Mouse (Mus musculus): ENCODE data around the gene Gm10053. TPM values are rescaled to one million over a fixed set of nuclear protein-coding genes. Genes with fewer than 3 reads are reported as not detected.

Gm10053 gene
- polyA plus RNA-seq, 1 experiment from 2014 or later: 825 TPM

- Histone ChIP-seq H3K4me2 (ENCODE audit: low read depth, low read length) (no peak overlapping the region), H3K9me3 (replicated peaks; ENCODE audit: control insufficient read depth, low read length) (no peaks in the 10 kb centered on the region; the same call in 1 of the 2 replicates), H3K36me3 (ENCODE audit: control insufficient read depth, insufficient read depth) (no peaks in the 10 kb centered on the region), H3K27ac (ENCODE audit: low read length) (no peak overlapping the region), H3K4me1 (ENCODE audit: control insufficient read depth, insufficient read depth, low read length) (no peaks in the 10 kb centered on the region; the same call in 1 of the 2 replicates), H3K27me3 (ENCODE audit: control insufficient read depth, insufficient read depth, low read length) (no peaks in the 10 kb centered on the region), H3K9ac (ENCODE audit: low read length) (no peak overlapping the region), H3K4me3 (ENCODE audit: low read length) (no peak overlapping the region)
- 76% methylated on average over 9 of the region's 9 CpGs for WGBS
- ATAC-seq (replicated peaks; ENCODE audit: extremely low read depth, insufficient read depth, low FRiP score): no peak
Observed at GRCm38 (mm10) chr19:24865436-24865835, 10.1 kb upstream of the Gm10053 start.

DNA sequence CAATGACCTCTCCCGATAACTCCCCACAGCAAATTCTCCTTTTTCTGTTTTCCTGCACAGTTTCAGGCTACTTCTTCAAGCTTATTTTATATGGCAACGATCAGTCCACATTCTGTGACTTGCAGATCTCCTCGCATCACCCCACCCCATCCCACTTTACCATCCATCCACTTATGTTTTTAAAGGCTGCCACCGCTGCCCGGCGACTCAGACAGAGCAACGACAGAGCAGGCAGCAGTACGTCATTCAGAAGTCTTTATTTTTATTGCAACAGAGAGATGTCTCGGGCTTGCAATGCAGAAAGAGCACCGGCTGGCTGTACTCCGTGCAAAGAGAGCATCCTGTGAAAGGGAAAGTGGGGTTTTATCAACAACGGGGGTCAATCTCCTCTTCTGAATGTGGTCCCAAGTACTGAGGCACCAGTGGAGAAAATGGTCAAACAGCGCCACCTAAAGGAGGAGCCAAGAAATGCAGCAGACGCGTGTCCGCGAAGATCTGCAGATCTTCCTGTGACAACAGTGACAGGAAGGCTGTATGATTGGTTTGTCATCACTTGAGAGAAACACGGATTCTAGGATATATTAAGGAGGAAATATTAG is 4.3 kb upstream of the Gm10053 start:
- 13% methylated on average over 18 of the region's 18 CpGs for WGBS
- Histone ChIP-seq H3K9ac (ENCODE audit: low read length) (peak overlapping the region; percentile 44; the same call in 1 of the 2 replicates), H3K27ac (ENCODE audit: low read length) (no peak overlapping the region), H3K27me3 (ENCODE audit: control insufficient read depth, insufficient read depth, low read length) (no peaks in the 10 kb centered on the region), H3K4me3 (ENCODE audit: low read length) (peak overlapping the region; percentile 50), H3K9me3 (replicated peaks; ENCODE audit: control insufficient read depth, low read length) (no peaks in the 10 kb centered on the region; the same call in 1 of the 2 replicates), H3K4me2 (ENCODE audit: low read depth, low read length) (peak overlapping the region; percentile 67), H3K36me3 (ENCODE audit: control insufficient read depth, insufficient read depth) (no peaks in the 10 kb centered on the region), H3K4me1 (ENCODE audit: control insufficient read depth, insufficient read depth, low read length) (no peaks in the 10 kb centered on the region)
- ATAC-seq (replicated peaks; ENCODE audit: extremely low read depth, insufficient read depth, low FRiP score): no peak

DNA sequence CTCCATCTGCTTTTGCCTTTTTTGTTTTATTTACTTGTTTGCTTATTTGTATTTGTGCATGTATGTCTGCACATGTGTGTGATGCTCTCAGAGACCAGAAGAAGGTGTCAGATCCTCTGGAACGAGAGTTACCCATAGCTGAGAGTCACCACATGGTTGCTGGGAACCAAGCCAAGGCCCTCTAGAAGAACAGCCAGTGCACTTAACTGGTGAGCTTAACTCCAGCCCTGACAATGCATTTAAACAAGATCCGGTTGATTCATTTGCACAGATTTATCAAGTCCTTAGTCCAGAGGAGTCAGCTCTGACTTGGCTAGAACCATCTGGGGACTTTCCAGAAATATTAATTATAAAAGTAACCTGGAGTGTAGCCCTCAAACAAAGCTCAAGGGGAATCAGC is 1.6 kb upstream of the Gm10053 start:
- peaks cover 5% of the 10 kb centered on the region; the same call in 1 of the 2 replicates for H3K9me3 ChIP-seq (replicated peaks; ENCODE audit: control insufficient read depth, low read length)
- no peak overlapping the region for H3K4me2 ChIP-seq (ENCODE audit: low read depth, low read length)
- H3K9ac ChIP-seq (ENCODE audit: low read length): no peak overlapping the region
- H3K27me3 ChIP-seq (ENCODE audit: control insufficient read depth, insufficient read depth, low read length): no peaks in the 10 kb centered on the region
- ATAC-seq (replicated peaks; ENCODE audit: extremely low read depth, insufficient read depth, low FRiP score): no peak; the same call in 1 of the 2 replicates
- no peak overlapping the region for H3K4me3 ChIP-seq (ENCODE audit: low read length)
- H3K36me3 ChIP-seq (ENCODE audit: control insufficient read depth, insufficient read depth): no peaks in the 10 kb centered on the region
- H3K4me1 ChIP-seq (ENCODE audit: control insufficient read depth, insufficient read depth, low read length): no peaks in the 10 kb centered on the region
- 20% methylated on average over 2 of the region's 2 CpGs for WGBS
- H3K27ac ChIP-seq (ENCODE audit: low read length): no peak overlapping the region

DNA sequence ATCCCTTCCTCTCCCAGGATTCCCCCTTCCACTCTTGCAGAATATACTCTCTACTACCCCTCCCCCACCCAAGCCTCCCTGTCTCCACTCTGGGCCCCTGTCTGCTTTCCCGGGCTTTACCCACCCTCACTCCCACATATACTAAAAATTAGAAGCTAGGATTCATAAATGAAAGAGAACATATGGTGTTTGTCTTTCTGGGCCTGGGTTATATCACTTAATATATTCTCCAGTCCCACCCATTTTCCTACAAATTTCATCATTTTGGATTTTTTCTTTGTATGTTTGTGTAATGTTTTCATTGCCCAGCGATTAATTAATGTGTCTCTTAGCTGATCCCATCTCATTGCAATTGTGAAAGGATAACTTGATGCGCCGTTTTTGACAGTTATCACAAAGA is 5.8 kb downstream of the Gm10053 start:
- H3K36me3 ChIP-seq (ENCODE audit: control insufficient read depth, insufficient read depth): no peaks in the 10 kb centered on the region
- ATAC-seq (replicated peaks; ENCODE audit: extremely low read depth, insufficient read depth, low FRiP score): no peak
- no peak overlapping the region for H3K27ac ChIP-seq (ENCODE audit: low read length)
- no peaks in the 10 kb centered on the region for H3K27me3 ChIP-seq (ENCODE audit: control insufficient read depth, insufficient read depth, low read length)
- H3K9me3 ChIP-seq (replicated peaks; ENCODE audit: control insufficient read depth, low read length): peaks cover 5% of the 10 kb centered on the region; the same call in 1 of the 2 replicates
- peaks cover 4% of the 10 kb centered on the region; the same call in 1 of the 2 replicates for H3K4me1 ChIP-seq (ENCODE audit: control insufficient read depth, insufficient read depth, low read length)
- no peak overlapping the region for H3K4me2 ChIP-seq (ENCODE audit: low read depth, low read length)
- H3K9ac ChIP-seq (ENCODE audit: low read length): no peak overlapping the region
- H3K4me3 ChIP-seq (ENCODE audit: low read length): no peak overlapping the region
- WGBS: 54% methylated on average over 4 of the region's 4 CpGs

- no peak; the same call in 1 of the 2 replicates for ATAC-seq (replicated peaks; ENCODE audit: extremely low read depth, insufficient read depth, low FRiP score)
- no peak overlapping the region for H3K9ac ChIP-seq (ENCODE audit: low read length)
- H3K4me1 ChIP-seq (ENCODE audit: control insufficient read depth, insufficient read depth, low read length): peaks cover 4% of the 10 kb centered on the region; the same call in 1 of the 2 replicates
- no peaks in the 10 kb centered on the region for H3K9me3 ChIP-seq (replicated peaks; ENCODE audit: control insufficient read depth, low read length)
- peak overlapping the region; percentile 20; the same call in 1 of the 2 replicates for H3K4me2 ChIP-seq (ENCODE audit: low read depth, low read length)
- H3K36me3 ChIP-seq (ENCODE audit: control insufficient read depth, insufficient read depth): no peaks in the 10 kb centered on the region
- H3K27ac ChIP-seq (ENCODE audit: low read length): no peak overlapping the region
- no peak overlapping the region for H3K4me3 ChIP-seq (ENCODE audit: low read length)
- H3K27me3 ChIP-seq (ENCODE audit: control insufficient read depth, insufficient read depth, low read length): no peaks in the 10 kb centered on the region
- WGBS: 6% methylated on average over 5 of the region's 5 CpGs
Observed at GRCm38 (mm10) chr19:24885504-24885903, 10.0 kb downstream of the Gm10053 start.

DNA sequence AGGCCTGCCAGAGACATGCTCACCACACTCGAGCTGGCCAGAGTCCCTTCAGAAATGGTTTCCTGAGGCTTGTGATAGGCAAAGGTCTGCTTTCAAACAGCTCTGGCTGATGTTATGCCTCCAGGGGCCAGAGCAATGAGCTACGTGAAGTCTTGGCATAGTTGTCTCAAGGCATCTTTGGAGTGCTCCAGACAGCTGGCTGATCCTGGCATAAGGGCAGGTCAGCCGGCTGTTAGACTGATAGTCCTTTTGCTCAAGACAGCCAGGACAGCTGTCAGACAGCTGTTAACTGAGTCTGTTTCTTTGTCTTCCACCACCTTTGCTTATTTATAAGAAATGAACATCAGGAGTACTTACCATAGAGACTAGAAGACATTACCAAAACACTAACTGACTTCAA is 11.4 kb downstream of the Gm10053 start:
- H3K27ac ChIP-seq (ENCODE audit: low read length): no peak overlapping the region
- H3K9ac ChIP-seq (ENCODE audit: low read length): no peak overlapping the region
- H3K9me3 ChIP-seq (replicated peaks; ENCODE audit: control insufficient read depth, low read length): no peaks in the 10 kb centered on the region
- ATAC-seq (replicated peaks; ENCODE audit: extremely low read depth, insufficient read depth, low FRiP score): no peak
- H3K4me1 ChIP-seq (ENCODE audit: control insufficient read depth, insufficient read depth, low read length): peaks cover 4% of the 10 kb centered on the region; the same call in 1 of the 2 replicates
- no peaks in the 10 kb centered on the region for H3K36me3 ChIP-seq (ENCODE audit: control insufficient read depth, insufficient read depth)
- WGBS: 64% methylated on average over 3 of the region's 3 CpGs
- H3K27me3 ChIP-seq (ENCODE audit: control insufficient read depth, insufficient read depth, low read length): no peaks in the 10 kb centered on the region; the same call in 1 of the 2 replicates
- H3K4me3 ChIP-seq (ENCODE audit: low read length): no peak overlapping the region
- no peak overlapping the region for H3K4me2 ChIP-seq (ENCODE audit: low read depth, low read length)

- WGBS: 25% methylated on average over 4 of the region's 4 CpGs
- Histone ChIP-seq H3K4me3 (ENCODE audit: low read length) (no peak overlapping the region), H3K36me3 (ENCODE audit: control insufficient read depth, insufficient read depth) (no peaks in the 10 kb centered on the region), H3K4me1 (ENCODE audit: control insufficient read depth, insufficient read depth, low read length) (peaks cover 24% of the 10 kb centered on the region), H3K4me2 (ENCODE audit: low read depth, low read length) (no peak overlapping the region), H3K9ac (ENCODE audit: low read length) (no peak overlapping the region), H3K27me3 (ENCODE audit: control insufficient read depth, insufficient read depth, low read length) (peaks cover 54% of the 10 kb centered on the region), H3K9me3 (replicated peaks; ENCODE audit: control insufficient read depth, low read length) (no peaks in the 10 kb centered on the region), H3K27ac (ENCODE audit: low read length) (no peak overlapping the region)
- no peak for ATAC-seq (replicated peaks; ENCODE audit: extremely low read depth, insufficient read depth, low FRiP score)
Observed at GRCm38 (mm10) chr19:24896536-24896935, 21.1 kb downstream of the Gm10053 start.

GRCm38 (mm10) chr19:24897006-24897895 is 21.8 kb downstream of the Gm10053 start:
- no peak overlapping the region for H3K9ac ChIP-seq (ENCODE audit: low read length)
- ATAC-seq (replicated peaks; ENCODE audit: extremely low read depth, insufficient read depth, low FRiP score): no peak
- 2% methylated on average over 57 of the region's 57 CpGs for WGBS
- no peaks in the 10 kb centered on the region for H3K9me3 ChIP-seq (replicated peaks; ENCODE audit: control insufficient read depth, low read length)
- peak overlapping the region; percentile 45 for H3K4me3 ChIP-seq (ENCODE audit: low read length)
- H3K4me2 ChIP-seq (ENCODE audit: low read depth, low read length): peak overlapping the region; percentile 60
- peaks cover 24% of the 10 kb centered on the region for H3K4me1 ChIP-seq (ENCODE audit: control insufficient read depth, insufficient read depth, low read length)
- H3K27ac ChIP-seq (ENCODE audit: low read length): no peak overlapping the region
- no peaks in the 10 kb centered on the region for H3K36me3 ChIP-seq (ENCODE audit: control insufficient read depth, insufficient read depth)
- peaks cover 61% of the 10 kb centered on the region for H3K27me3 ChIP-seq (ENCODE audit: control insufficient read depth, insufficient read depth, low read length)
